Mouse (Mus musculus): ENCODE measurements around the gene Fbxo36.
A peak's percentile ranks its signal among the peaks of the same experiment; 100 is the strongest.

Gene Fbxo36

GRCm38 (mm10) chr1:84889330-84890004 is 49.8 kb downstream of the Fbxo36 start:
- DNase-seq (ENCODE audit: low read depth in 1 of 2, low spot score in 2 of 2), result no peak

- no peak for DNase-seq (ENCODE audit: low read depth in 1 of 2, low spot score in 2 of 2)
These were observed 50.4 kb downstream of the Fbxo36 start for GRCm38 (mm10) chr1:84890005-84890393.

GRCm38 (mm10) chr1:84890503-84890902 is 50.9 kb downstream of the Fbxo36 start:
- no peak for DNase-seq (ENCODE audit: low read depth in 1 of 2, low spot score in 2 of 2)

- no peak for DNase-seq (ENCODE audit: low read depth in 1 of 2, low spot score in 2 of 2)
These were observed 52.1 kb downstream of the Fbxo36 start for GRCm38 (mm10) chr1:84891746-84892145.

- DNase-seq (ENCODE audit: low read depth in 1 of 2, low spot score in 2 of 2), result no peak
These were observed 57.7 kb downstream of the Fbxo36 start for GRCm38 (mm10) chr1:84897364-84897763.

GRCm38 (mm10) chr1:84899156-84899555 is 59.5 kb downstream of the Fbxo36 start:
- DNase-seq (ENCODE audit: low read depth in 1 of 2, low spot score in 2 of 2), result no peak

- DNase-seq (ENCODE audit: low read depth in 1 of 2, low spot score in 2 of 2), result no peak
These were observed 64.8 kb downstream of the Fbxo36 start for GRCm38 (mm10) chr1:84904467-84904866.

- no peak for DNase-seq (ENCODE audit: low read depth in 1 of 2, low spot score in 2 of 2)
These were observed 70.7 kb downstream of the Fbxo36 start for GRCm38 (mm10) chr1:84910177-84910804.

GRCm38 (mm10) chr1:84912571-84912970 is 72.9 kb downstream of the Fbxo36 start:
- no peak for DNase-seq (ENCODE audit: low read depth in 1 of 2, low spot score in 2 of 2)

- DNase-seq (ENCODE audit: low read depth in 1 of 2, low spot score in 2 of 2), result no peak
These were observed 75.4 kb downstream of the Fbxo36 start for GRCm38 (mm10) chr1:84915010-84915409.

GRCm38 (mm10) chr1:84918865-84919264 is 79.2 kb downstream of the Fbxo36 start:
- no peak for DNase-seq (ENCODE audit: low read depth in 1 of 2, low spot score in 2 of 2)

GRCm38 (mm10) chr1:84923432-84923831 is 83.8 kb downstream of the Fbxo36 start:
- no peak for DNase-seq (ENCODE audit: low read depth in 1 of 2, low spot score in 2 of 2)

- DNase-seq (ENCODE audit: low read depth in 1 of 2, low spot score in 2 of 2), result peak; percentile 40 to 42
These were observed 84.5 kb downstream of the Fbxo36 start for GRCm38 (mm10) chr1:84924134-84924533.

- DNase-seq (ENCODE audit: low read depth in 1 of 2, low spot score in 2 of 2), result no peak
These were observed 86.0 kb downstream of the Fbxo36 start for GRCm38 (mm10) chr1:84925599-84925998.

- peak; percentile 33 to 52 for DNase-seq (ENCODE audit: low read depth in 1 of 2, low spot score in 2 of 2)
These were observed 94.0 kb downstream of the Fbxo36 start for GRCm38 (mm10) chr1:84933472-84934150.

- no peak for DNase-seq (ENCODE audit: low read depth in 1 of 2, low spot score in 2 of 2)
These were observed 94.5 kb downstream of the Fbxo36 start for GRCm38 (mm10) chr1:84934151-84934502.

- DNase-seq (ENCODE audit: low read depth in 1 of 2, low spot score in 2 of 2), result no peak
These were observed 95.1 kb downstream of the Fbxo36 start, which contains the start of gene Slc16a14 for GRCm38 (mm10) chr1:84934503-84935333. TSS of gene Slc16a14 (minus strand) at chr1:84935134.

- peak; percentile 47 to 57 for DNase-seq (ENCODE audit: low read depth in 1 of 2, low spot score in 2 of 2)
These were observed 96.0 kb downstream of the Fbxo36 start for GRCm38 (mm10) chr1:84935668-84936067.

- DNase-seq (ENCODE audit: low read depth in 1 of 2, low spot score in 2 of 2), result no peak
These were observed 97.3 kb downstream of the Fbxo36 start for GRCm38 (mm10) chr1:84936716-84937510.

- no peak for DNase-seq (ENCODE audit: low read depth in 1 of 2, low spot score in 2 of 2)
These were observed 99.8 kb downstream of the Fbxo36 start for GRCm38 (mm10) chr1:84939466-84939865.

GRCm38 (mm10) chr1:84940322-84940721 is 100.7 kb downstream of the Fbxo36 start:
- DNase-seq (ENCODE audit: low read depth in 1 of 2, low spot score in 2 of 2), result no peak
